Mouse (Mus musculus): ENCODE results near the gene Lhfp.

Lhfp gene

DNA sequence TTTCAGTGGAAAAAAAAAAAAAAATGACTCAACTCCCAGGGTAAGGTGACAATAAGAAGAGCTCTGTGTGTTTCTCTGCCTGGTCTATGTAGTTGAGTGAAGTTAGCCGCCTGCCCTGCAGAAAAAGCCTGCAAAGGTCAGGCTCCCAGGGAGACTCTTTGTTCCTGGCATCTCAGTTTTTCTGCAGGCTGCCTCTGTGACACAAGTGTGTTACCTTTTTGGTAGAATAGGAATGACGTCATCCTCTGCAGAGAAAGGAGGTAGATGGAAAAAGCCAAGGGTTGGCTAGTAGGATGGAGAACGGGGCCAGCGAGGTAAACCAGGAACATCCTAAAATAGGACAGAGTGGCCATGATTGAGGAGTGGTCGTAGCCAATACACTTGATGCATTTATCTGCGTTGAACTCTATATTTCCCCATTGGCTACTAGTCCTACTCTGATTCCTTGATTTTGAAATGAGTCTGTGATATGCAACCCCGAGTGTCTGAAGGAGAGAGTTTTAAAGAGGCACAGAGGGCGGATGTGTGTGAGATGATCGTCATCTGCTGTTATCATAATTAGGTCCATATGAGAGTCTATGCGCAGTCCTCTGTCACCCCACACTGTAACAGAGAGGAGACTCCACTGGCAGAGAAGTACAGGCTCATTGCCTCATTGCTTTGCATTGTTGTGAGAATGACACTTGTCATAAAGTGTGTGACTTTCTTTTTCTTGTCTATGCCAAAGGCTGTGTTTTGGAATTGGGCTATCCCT is 132.2 kb downstream of the Lhfp start:
- peak; percentile 53 to 55 for DNase-seq

DNA sequence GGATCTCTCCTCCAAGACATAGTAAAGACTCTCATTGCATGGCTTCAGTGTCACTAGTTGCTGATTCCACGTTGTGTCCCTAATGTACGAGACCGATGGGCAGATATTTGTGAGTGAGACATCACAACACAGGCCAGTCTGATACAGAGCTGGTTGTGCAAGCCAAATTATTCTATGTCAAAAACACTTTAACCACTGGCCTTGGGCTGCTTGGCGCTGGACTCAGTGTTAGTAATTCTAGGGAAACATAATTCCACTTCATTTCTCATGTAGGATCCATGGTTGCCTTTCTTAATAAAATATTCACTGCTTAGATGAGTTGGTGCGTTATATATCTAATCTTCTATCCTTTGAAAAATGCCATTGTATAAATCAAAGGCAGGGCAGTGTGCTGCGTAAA is 138.6 kb downstream of the Lhfp start:
- DNase-seq: no peak

DNA sequence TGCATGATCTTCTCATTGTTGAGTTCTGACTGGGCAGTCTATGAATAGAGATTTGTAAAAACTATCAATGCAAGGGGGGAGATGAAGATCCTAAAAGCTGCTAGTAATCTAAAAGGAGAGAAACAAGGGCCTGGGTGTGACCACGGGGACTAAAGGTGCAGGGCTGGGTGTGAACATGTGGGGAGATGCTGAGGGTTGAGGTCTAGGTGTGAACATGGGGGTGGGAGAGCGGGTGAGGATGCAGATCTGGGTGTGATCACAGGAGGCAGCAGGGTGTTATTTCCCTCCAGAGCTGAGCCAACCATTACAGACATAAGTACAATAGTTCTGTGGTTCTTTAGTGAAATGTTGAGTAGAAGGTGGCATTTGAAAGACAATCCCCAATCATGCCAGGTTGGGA is 144.1 kb downstream of the Lhfp start:
- DNase-seq: no peak

DNA sequence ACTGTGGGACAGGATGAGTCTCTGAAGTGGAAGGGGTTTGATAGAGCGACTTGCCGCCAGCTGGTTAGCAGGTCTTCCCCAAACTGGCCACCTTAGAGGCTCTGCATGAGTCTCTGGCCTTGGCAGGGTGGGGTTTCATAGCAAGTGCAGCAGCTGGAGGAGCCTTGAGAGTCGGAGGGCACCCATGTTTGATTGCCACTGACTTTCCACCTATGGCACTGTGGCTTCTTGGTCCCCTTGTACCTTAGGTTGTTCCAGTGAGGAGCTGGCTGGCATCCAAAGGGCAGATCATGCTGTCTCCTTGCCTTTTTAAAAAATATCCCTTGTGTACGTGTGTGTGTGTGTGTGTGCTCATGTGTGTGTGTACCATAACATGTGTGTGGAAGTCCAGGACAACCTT is 152.1 kb downstream of the Lhfp start:
- peak; percentile 49 to 54 for DNase-seq

DNA sequence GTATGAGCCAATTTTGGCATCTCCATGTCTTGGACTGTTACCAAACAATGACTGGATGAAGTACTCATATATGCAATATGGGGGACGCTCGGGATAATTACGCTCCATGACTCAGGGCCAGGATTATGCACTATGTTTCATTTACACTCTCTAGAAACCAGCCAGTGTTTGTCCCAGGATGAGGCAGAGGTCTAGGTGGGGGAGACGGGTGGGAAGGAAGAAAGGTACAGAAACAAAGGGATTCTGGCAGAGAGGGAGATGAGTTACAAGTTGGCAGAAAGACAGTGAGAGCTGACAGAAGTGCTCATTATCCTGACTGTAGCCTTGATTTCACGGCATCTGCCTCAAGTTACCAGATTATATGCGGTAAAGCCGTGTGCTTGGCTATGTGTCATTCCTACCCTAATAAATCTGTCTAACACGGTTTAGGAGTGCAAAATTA is 154.4 kb downstream of the Lhfp start:
- no peak for DNase-seq

DNA sequence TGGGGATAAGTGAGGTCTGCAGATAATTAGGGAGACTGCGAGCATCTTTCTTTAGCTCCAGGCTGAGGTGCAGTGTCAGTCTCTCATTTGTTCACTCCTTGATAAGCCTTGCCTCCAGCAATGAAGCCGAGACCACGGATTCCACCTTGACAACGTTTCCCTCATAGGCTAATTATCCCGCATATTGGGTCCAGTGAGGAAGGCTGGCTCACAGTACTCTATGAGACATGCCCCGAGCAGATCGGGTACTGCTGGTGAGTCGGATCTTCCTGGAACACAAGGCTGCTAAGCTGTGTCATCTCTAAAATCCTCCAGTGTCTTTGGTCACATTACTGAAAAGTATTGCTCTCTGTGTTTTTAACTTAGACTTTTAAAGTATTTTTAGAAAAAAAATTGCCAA is 158.8 kb downstream of the Lhfp start:
- DNase-seq: no peak

DNA sequence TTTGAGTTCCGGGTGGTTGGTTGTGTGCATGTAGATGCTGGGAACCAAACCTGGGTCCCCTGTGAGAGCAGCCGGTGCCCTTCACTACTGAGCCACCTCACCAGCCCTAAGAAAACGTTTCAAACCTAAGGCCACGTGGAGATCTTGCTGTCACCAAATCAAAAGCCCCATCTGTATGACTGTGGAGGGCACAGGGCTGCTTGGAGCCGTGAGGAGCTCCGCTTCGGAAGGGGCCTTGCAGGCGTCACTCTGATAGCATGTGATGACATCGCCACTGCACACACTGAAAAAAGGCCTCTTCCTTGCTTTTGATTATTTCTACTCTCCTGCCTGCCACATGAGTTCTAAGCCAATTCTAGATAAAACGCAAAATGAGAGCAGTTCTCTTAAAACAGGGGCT is 159.5 kb downstream of the Lhfp start:
- no peak for DNase-seq

DNA sequence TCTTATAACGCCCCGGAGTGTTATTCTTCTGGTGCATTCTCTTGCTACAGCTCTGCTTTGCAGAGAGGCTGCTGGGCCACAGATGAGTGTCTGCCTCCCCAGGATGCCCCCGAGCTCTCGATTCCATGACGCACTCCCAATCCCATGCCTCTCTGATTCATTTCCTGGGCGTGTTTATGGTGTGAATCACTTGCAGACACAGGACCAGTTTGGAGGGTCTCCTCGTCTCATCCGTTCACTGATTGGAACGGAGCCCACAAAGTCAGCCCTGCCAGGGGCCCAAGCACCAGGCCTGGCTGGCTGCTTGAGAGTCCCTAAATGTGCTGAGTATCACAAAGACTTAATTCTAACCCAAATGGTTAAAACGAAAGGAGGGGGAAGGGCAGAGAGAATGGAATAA is 160.3 kb downstream of the Lhfp start:
- no peak for DNase-seq

DNA sequence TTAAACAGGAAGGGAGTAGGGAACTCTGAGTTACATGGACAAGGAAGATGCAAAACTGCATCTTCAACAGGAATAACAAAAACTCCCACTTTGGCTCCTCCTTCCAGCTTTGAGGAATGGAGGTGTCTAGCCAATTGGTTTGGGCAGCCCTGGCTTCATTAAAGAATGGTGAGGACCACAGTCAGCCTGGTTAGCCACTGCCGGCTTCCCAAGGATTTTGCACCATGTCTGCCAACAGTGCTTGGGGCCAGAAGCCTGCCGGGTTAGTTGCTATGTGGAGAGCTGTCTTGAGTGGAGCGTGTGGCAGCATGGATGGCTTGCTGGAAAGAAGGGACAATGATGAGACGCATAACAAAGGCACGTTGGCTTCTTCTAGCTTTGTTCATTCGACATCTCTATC is 160.9 kb downstream of the Lhfp start:
- DNase-seq: peak; percentile 79 to 88

DNA sequence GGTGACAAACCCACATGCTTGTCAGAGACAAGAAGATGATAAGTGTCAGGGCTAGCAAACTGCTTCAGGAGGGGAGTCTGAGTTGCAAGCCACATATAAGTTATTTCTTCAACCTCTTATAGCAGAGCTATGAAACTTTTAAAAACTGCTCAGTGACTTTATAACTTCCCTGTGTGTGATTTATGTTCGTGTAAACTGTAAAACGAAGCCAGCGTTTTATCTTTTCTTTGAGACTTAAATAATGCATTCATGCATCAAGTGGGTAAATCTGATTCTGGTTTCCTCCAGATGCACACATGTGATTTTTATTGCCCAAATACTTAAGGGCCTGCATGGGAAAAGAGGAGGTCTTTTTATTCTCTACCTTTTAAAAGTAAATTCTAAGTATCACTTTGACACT is 161.4 kb downstream of the Lhfp start:
- DNase-seq: no peak

DNA sequence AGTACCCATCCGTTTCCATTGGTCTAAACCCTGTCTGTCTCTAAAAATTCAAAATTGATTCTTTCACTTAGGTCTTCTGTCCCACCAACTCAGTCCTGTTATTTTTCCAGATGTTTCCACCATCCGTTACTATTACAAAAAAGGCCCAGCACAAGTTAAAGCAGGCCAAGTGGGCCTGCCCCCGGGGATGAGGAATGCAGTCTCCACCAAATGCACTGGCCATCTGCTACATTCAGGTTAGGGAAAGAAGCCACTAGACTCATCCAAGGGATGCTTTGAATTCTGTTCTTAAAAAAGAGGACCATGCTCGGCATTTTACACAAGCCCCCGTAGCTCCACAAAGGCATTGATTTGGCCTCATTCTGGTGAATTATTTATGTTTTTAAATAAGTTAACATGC is 162.3 kb downstream of the Lhfp start:
- peak; percentile 69 to 75 for DNase-seq

DNA sequence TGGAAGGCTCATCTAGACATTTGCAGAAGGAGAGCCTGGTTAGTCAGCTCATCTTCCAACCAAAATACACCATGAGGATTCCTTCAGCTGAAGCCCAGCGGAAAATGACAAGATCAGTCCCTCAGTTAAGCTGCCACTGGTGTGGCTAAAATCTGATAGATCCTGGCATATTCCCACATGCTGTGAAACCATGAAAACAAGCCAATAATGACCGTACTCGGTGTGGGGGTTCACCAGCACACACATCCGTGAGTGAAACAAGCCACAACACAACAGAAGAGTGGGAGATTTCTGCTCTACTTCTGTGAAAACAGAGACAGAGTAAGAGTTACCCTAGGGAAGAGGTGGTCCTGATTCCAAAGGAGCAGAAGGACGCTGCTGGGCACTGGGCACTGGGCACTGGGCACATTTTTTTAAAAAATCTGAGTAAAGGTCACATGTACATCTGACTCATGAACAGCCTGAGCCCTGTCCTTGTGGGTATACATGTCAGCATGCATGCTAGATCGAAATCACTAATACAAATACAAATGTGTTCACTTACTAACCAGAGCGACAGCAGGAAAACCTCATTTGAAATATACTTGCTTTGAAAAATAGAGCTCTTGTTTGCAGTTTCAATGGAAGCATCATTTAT is 163.1 kb downstream of the Lhfp start:
- peak; percentile 40 to 52 for DNase-seq

DNA sequence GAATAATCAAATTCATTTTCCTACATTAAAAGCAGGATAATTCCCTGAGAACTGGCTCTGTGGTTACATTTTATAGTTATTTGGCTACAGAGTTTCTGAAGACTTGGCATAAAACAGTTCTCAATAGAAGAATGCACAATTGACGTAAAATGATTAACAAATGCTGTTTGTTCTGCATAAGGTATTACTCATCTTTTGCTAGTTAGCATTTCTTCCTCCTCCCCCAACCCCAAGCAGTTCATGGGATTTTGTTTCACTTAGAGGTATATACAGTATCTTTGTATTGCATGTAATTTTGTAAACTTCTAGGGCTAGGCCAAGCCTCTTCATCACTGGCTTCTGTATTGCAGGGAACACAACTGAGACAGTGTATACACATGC is 163.6 kb downstream of the Lhfp start:
- no peak for DNase-seq

DNA sequence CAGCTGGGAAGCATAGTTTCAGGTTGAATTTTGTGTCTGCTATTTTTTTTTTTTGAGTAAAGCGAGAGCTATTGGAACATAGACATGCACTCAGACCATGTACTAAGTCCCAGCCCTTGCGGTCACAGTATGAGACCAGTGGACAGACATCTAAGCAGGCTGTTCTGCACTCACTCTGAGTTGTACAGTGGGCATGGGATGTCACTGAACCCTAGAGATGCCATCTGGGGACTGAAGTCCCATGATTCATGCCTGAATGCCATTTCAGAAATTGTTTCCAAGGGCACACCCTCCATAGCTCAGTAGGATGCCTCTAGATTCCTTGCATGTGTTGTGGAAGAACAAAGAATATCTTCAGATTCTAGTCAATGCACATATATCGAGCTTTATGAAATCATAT is 164.4 kb downstream of the Lhfp start:
- peak in 1 of 2 experiments; percentile 54 for DNase-seq

DNA sequence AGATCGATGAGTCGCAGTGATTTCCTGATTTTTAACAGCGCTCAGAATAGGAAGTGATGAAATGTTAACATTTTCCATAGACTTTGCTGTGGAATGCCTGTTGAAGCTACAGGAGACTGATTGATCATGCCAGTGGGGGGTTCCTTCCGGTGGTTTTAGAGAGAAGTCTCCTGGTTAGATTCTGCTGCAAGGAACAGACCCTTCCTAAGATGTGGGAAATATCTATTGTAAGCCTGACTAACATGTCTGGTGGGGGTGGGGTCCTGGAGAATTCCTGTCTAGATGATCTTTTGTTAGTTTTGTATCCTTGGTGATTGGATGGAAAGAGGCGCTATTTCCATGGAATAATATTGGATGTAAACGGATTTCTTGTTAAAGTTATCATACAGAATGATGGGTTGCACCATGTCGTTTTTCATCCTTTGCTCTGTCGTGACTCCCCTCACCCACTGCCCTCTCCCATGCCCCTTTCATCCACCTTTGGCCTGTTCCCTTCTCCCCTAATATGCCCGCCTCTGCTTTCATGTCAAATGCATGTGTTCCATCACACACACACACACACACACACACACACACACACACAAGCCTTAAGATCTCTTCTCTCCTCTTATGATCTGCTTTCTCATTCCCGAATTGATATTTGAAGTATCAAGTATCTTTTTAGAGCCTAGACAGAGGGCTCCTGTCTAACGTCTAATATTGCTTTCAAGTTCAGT is 165.3 kb downstream of the Lhfp start:
- DNase-seq: no peak

DNA sequence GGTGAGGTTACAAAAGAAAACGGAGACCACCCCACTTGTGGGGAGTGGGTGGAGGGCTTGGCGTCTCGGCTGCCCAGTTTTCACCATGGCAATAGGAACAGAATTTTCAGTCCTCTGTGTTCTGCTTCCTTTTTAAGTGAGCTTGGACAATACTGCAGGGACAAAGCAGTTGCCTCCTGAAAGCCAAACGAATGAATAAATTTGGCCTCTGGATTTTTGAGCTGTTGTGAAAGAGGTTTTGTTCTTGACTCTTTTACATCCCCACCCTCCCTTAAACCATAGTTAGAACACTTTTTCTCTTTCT is 165.8 kb downstream of the Lhfp start:
- no peak for DNase-seq

DNA sequence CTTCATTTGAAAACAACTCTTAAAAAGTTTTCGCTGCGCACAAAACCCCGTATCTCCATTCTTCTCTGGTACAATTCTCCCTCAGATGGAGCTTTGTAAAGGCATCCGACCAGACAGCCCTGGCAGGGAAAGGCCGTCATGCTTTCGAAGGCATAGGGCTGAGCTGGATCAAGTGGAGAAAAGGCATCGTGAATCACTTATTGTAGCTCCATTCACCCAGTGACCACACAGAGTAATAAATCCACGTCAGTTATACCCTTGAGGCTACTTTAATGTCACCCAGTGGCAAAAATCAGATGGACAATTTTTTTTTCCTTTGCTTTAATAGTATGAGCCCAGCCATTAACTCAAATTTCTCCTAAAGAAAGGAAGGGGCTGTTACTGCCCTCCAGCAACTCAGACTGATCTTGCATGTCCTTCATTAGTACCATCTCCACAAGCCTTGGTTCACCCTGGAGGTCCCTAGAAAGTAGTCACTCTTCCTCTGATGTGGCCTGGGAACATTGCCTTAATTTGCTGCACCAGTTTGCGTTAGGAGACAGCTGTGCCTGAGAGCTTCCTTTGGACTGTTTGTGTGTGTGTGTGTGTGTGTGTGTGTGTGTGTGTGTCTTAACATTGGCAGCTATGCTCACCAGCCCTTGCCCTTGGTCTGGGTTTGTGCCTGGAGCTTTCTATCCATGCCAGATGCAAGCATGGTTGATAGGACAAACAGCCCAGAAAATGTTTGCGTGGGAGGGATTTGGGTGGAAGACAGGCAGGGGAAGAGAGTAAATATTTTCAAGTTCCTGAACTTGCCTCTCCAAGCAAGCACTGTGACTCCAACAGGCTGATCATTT is 169.6 kb downstream of the Lhfp start:
- peak; percentile 48 to 60 for DNase-seq

DNA sequence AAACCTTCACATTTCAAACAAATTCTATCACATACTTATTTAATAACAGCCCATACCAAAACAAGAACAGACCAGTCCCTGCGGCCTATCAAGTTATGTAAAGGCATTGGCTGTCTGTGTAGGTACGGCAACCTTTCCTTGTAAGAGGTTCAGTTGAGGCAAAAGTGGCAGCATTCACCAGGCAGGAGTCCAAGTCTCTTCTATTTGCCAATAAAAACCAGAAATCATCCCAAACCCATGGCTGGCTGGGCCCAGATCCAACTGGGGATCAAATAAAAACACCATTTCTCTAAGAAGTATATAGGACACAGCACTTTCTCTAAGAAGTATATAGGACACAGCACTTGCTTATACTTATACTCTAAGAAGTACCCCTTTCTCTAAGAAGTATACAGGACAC is 171.3 kb downstream of the Lhfp start:
- DNase-seq: peak; percentile 46 to 67

DNA sequence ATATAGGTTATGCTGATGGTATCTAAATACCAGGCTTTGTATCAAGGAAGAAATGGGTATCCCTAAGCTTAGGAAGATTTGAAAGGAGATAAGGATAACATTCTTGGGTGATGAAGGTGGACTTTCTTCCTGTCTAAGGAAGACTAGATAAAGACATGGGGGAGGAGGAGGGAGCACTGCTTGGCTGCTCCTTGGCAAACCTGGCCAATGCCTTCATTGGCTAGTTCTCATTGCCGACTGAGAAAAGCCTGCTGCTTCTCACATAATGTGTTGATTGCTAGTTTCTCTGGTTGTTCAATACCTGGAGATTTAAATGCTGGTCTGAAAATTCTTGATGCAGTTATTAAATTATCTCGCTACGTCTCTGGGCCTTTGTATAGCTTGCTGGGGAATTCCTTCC is 172.0 kb downstream of the Lhfp start:
- DNase-seq: no peak

DNA sequence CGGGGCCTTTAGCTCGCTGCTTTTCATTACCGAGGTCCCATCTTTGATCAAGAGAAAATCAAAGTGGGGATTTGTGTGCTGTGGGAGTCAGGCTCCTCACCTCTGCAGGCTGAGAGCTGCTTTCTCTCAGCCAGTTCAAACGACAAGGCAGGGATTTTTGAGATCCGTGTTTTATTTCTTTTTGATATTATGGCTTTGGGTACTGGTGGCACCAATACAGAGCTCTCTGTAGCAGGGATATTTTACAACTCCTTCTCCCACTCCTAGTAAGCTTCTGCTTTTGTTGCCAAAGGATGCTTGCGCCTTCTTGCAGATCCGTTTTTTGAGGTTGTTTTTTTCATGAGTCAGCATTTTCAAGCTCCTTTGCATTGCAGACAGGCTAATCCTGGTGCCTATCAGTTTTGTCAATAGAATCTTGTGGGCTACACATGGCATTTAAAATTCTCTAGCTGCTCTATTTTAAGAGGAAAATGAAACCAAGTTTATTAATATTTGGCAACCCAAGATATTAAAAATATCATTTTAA is 172.5 kb downstream of the Lhfp start:
- no peak for DNase-seq

DNA sequence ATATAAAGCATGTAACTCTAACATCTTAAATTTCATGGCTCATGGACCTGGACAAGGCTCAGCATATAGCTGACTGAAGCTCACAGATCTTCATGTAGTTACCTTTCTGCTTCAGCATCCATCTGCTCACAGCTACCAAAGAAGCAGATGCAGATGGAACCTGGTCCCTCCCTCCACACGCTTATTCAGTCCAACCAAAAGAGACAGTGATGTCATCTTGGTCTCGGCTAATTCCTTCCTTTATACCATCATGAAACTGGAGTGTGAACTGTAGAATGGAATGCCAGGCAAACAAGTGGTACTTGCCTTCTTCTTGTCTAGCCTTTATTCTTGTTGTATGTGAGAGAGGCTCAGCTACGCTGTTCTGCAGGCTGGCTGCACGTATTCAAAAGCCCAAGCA is 173.1 kb downstream of the Lhfp start:
- DNase-seq: no peak

DNA sequence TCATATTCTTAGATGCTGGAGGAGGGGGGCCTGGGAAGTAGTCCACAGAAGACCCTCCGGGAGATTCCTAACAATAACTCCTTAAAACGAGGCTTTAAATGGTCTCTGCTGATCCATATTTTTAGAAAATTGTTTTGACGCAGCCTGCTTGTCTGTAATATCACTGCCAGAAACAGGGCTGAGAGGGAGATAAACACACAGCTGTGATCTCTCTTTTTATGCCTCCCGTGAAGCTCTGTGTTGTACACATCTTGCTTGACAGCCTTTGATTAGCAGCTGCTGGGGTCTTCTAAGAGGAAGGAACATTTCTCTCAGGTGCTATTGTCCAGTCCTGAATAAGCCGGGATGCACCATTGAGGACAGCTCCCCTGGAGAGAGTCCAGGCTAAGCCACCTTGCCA is 176.4 kb downstream of the Lhfp start:
- DNase-seq: no peak
